Mouse (Mus musculus) cortical plate, adult 2 months (tissue): ENCODE measurements around the gene Ly6g6f. TPM values are rescaled to one million over a fixed set of nuclear protein-coding genes. Genes with fewer than 3 reads are reported as not detected.

Experiments
- H3K27ac ChIP-seq: fragments of 200-500 bp; 2 replicates; pipeline ENCODE4 v1.5.1; 2012; ENCODE audit warnings: low read length, control low read depth, inconsistent platforms; ENCODE audit not compliant: insufficient read depth
- H3K4me1 ChIP-seq: fragments of 200-500 bp; 2 replicates; pipeline ENCODE4 v1.6.1; 2011; ENCODE audit warnings: low read length; ENCODE audit not compliant: control insufficient read depth, insufficient read depth
- H3K4me3 ChIP-seq: fragments of 200-500 bp; 2 replicates; pipeline ENCODE4 v1.5.1; 2011; ENCODE audit warnings: mild to moderate bottlenecking, low read length, control low read depth; ENCODE audit not compliant: insufficient read depth
- CTCF ChIP-seq: fragments of 200-500 bp; IDR thresholded peaks from 2 replicates; pipeline ENCODE4 v1.5.1; 2011; ENCODE audit warnings: mild to moderate bottlenecking, control low read depth, low read length; ENCODE audit not compliant: insufficient read depth; ENCODE audit errors: extremely low read depth
- POLR2A ChIP-seq: fragments of 200-500 bp; IDR thresholded peaks from 2 replicates; pipeline ENCODE4 v1.6.1; 2011; ENCODE audit warnings: mild to moderate bottlenecking, low read length, control low read depth; ENCODE audit not compliant: insufficient read depth; ENCODE audit errors: extremely low read depth
- polyA plus RNA-seq: library from polyadenylated mRNA; depleted of rRNA; stranded (reverse); fragments of >200 nt; gene quantifications from 2 replicates; pipeline ENCODE4 v1.2.3, GENCODE M21; 2012

Ly6g6f gene
- polyA plus RNA-seq, 1 experiment: 1.1 TPM

DNA sequence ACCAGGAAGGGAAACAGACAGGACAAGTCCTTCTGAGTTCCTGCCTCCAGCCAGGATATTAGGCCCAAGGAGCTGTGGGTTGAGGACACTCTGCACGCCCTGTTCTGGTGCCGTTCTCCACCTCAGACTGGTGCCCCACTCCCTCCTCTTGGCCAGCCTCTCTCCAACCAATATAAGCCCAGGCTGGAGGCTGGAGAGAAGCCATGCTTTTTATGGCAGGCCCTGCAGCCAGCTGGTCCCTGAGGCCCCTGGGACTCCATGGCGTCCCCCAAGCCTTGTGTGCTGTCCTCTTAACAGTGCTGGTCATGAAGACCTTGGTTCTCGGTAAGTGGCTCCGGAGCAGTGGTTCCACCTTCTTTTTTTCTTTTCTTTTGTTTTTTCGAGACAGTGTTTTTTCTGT, 22.7 kb upstream of the Ly6g6f start, which contains the start of gene Ly6g5c:
TSS of gene Ly6g5c (plus strand) at position 183 of the 400 bp plus-strand sequence.
- no peak within 1 kb of the TSS for H3K4me3 ChIP-seq
- H3K27ac ChIP-seq: no peak within 1 kb of the TSS
- TF ChIP-seq CTCF: no peak
- TF ChIP-seq POLR2A: no peak

DNA sequence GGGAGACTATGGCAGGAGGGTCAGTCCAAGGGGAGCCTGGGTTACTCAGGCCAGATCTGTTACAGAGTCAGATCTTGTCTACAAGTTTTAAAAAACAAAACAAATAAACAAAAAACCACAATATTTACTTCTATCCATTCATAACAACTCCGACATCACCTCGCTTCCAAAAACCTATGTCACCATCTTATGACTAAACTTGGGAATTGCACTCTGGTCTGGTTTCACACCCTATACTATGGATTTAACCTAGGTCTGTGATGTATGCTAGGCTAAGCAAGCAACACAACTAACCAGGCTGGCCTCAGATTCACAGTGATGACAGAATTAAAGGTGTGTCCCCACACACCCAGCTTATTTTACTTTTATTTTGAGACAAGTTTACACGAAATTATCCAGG, 21.1 kb upstream of the Ly6g6f start:
- peaks cover 2% of the 10 kb centered on the region; the same call in 1 of the 2 replicates for H3K4me1 ChIP-seq
- H3K4me3 ChIP-seq: no peak overlapping the region
- no peak overlapping the region for H3K27ac ChIP-seq
- TF ChIP-seq CTCF (peak; percentile 13; the same call in 1 of the 2 replicates), POLR2A (no peak)

More for the DNA sequence above, 22.7 kb upstream of the Ly6g6f start, which contains the start of gene Ly6g5c:
- peaks cover 2% of the 10 kb centered on the region; the same call in 1 of the 2 replicates for H3K4me1 ChIP-seq

DNA sequence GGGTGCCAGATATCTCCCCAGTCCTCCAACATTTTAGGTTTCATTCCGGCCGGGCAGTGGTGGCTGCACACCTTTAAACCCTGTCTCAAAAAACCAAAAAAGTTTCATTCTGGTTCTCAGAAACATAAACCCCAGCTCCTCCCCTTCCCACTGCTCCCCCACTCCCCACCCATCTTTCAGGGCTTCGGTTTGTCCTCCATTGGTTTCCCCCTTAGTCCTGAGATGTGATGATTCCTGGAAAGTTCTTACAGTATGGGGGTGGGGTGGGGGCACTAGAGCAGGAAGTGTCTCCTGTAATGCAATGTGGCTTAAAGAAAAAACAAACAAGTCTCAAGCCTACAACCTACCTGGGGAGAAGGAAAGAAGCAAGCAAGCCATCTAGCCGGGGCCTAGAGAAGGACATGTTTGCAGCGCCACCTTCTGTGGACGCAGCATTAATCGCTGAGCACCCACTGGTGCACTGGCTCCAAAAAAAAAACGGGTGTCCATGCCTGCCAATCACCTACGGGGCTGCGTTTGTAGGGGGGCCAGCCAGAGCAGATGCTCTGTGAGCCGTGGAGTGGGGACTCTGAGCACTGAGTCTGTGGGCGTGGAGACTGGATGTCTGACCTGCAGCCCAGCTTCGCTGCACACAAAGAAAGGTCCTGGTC, 20.5 kb upstream of the Ly6g6f start:
- Histone ChIP-seq H3K27ac (no peak overlapping the region), H3K4me3 (no peak overlapping the region), H3K4me1 (peaks cover 2% of the 10 kb centered on the region; the same call in 1 of the 2 replicates)
- TF ChIP-seq POLR2A: no peak
- TF ChIP-seq CTCF: peak; percentile 71

DNA sequence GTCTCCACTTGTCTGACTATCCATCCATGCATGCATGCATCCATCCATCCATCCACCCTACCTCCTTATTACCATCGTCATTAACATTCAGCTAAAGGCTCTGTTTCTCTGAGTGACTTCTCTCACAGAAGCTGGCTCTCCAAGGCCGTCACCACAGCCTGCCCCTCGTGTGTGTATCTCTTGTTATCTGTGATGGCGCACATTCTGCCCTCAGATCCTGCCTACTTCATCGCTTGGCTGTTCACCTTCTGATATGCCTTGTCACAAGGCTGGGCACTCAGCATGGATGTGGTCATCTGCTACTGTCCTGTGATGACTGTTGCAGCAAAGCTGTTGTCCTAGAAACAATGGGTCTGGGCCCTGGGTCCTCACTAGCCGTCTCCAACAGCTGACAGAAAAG, 19.3 kb upstream of the Ly6g6f start:
- Histone ChIP-seq H3K4me3 (no peak overlapping the region), H3K4me1 (peaks cover 2% of the 10 kb centered on the region; the same call in 1 of the 2 replicates), H3K27ac (no peak overlapping the region)
- TF ChIP-seq POLR2A: no peak
- no peak for TF ChIP-seq CTCF

DNA sequence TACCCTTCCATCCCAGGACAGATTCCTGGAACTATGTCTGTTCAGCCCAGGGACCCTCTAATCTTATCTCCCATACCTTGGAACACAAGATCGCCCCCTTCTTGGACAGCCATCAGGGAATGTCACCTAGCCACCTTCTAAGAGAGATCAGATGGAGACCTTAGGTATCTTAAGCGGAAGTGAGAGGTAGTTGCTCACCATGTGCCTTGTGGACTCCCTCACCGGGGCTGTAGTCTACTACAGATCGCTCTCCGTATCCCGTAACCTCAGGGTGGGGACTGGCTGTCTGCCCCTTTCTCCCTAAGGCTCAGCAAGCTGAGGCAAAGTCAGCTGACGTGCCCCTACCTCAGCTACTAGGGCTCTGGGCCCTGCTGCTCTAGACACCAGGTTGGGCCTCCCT, 18.7 kb upstream of the Ly6g6f start:
- TF ChIP-seq POLR2A (no peak), CTCF (no peak)
- no peak overlapping the region for H3K4me3 ChIP-seq
- peaks cover 2% of the 10 kb centered on the region; the same call in 1 of the 2 replicates for H3K4me1 ChIP-seq
- no peak overlapping the region for H3K27ac ChIP-seq

DNA sequence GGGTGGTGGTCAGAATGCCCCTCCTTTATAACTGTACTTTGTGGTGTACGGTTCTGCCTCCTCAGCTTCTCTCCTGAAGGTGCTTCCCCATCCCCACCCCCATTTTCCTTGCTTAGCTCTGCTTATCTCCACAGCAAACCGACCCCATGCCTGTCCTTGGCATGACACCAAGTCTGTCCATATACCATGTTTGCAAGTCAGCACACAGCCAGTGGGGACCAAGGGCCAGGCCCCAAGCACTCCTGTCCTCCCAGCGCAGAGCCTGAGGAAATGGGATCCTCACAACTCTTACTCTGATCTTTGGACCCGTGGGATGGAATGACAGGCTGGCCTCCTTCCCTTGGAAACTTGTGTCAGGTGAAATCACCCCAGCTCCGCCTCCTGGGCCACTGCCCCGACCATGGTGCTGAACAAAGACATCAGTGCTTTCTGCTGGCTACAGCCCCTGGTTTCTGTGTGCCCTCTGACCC, 17.8 kb upstream of the Ly6g6f start:
- peaks cover 2% of the 10 kb centered on the region; the same call in 1 of the 2 replicates for H3K4me1 ChIP-seq
- no peak overlapping the region for H3K4me3 ChIP-seq
- no peak overlapping the region for H3K27ac ChIP-seq
- TF ChIP-seq POLR2A: no peak
- no peak for TF ChIP-seq CTCF

DNA sequence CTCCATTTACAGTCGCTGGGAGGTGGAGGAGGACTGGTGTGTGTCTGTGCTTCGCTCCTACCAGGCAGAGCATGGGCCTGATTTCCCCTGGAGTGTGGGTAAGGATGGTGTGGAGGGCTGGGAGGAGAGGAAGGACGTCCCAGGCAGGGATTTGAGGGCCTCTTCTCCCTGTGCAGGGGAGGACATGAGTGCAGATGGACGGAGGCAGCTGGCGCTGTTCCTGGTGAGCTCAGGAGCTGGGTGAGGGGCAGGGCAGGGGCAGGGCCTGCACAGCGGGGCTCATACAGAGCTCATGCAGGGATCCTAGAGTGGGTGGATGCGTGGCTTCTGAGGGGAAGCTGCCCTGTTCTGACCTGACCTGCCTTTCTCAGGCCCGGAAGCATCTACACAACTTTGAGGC, 16.9 kb upstream of the Ly6g6f start:
- Histone ChIP-seq H3K4me3 (no peak overlapping the region), H3K4me1 (peaks cover 2% of the 10 kb centered on the region; the same call in 1 of the 2 replicates), H3K27ac (no peak overlapping the region)
- TF ChIP-seq POLR2A (no peak), CTCF (no peak)

DNA sequence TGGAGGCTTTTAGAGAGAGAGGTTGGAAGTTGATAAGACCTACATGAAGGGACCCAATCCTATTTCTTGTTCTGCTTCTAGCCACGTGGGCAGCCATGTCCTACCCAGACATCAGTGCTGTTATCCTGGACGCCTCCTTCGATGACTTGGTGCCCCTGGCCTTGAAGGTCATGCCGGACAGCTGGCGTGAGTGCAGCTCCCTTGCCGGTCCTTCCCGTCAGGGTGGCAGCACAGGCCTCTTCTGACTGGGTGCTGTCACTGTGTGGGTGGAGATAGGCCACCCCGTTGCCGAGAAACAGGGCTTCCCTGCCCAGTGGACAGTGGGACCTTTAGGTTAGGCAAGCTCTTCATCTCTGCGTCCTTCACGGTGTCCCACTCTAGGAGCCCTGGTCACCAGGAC, 15.8 kb upstream of the Ly6g6f start:
- Histone ChIP-seq H3K4me3 (no peak overlapping the region), H3K4me1 (peaks cover under 1% of the 10 kb centered on the region; the same call in 1 of the 2 replicates), H3K27ac (no peak overlapping the region)
- TF ChIP-seq POLR2A (no peak), CTCF (no peak)

DNA sequence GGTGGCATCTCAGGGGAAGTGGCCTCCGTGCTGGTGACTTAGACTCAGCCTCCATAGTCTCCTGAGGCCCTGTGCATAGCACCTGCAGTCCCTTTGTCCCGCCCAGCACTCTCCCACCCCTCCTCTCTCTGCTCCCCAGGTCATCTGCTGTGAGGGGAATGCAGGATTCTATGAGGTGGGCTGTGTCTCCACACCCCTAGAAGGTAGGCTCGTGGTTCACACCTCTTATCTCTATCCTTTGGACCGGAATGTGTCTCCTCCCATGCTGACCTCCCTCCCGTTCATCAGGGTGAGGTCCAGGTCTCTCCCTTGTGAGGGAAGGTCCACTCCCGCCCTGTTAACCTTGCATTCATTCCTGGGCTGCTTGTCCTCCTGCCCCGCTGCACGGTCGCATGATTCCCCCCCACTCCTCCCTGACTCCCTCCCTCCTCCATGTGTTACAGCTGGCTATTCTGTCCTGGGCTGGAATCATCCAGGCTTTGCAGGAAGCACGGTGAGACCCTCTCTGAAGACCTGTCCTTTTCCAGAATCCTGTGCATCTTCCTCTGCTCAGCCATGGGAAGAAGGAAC, 14.9 kb upstream of the Ly6g6f start:
- TF ChIP-seq POLR2A (no peak), CTCF (no peak)
- Histone ChIP-seq H3K27ac (no peak overlapping the region), H3K4me1 (no peaks in the 10 kb centered on the region; the same call in 1 of the 2 replicates), H3K4me3 (no peak overlapping the region)
